Mouse (Mus musculus): Measurements from ENCODE around the gene Exoc3l2. TPM values are rescaled to one million over a fixed set of nuclear protein-coding genes. Genes with fewer than 3 reads are reported as not detected.

Gene Exoc3l2
- polyA plus RNA-seq, 1 experiment from 2014 or later = 0.76 TPM

DNA sequence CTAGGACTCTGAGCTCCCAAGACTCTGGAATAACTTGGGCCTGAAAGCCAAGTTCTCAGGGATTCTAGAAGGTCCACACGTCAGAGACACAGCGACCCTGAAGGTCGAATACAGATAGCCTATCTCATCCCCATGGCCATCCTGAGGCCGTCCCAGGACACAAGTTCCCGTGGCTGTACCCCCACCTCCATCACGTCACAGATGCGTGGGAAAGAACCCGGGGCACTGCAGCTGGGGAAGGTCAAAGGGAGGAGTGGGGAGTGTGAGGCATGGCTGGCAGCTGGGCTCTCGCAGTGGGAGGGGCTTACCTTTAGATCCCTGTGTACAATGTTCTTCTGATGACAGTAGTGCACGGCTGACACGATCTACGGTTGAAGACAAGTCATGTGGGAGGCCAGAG lies 18.3 kb upstream of the Exoc3l2 start:
- Histone ChIP-seq H3K27me3 (replicated peaks; ENCODE audit: control insufficient read depth, insufficient read depth, low read length) (no peaks in the 10 kb centered on the region), H3K9ac (ENCODE audit: low read length) (no peak overlapping the region), H3K27ac (ENCODE audit: low read depth) (no peak overlapping the region), H3K36me3 (ENCODE audit: control insufficient read depth, insufficient read depth, low read length) (peaks cover 81% of the 10 kb centered on the region), H3K4me3 (ENCODE audit: low read depth, low read length) (no peak overlapping the region), H3K4me1 (replicated peaks; ENCODE audit: control insufficient read depth, insufficient read depth, low read length) (no peaks in the 10 kb centered on the region), H3K9me3 (ENCODE audit: control insufficient read depth, low read length) (no peaks in the 10 kb centered on the region), H3K4me2 (ENCODE audit: low read length) (no peak overlapping the region)
- no peak for DNase-seq (ENCODE audit: low spot score)
- ATAC-seq (replicated peaks; ENCODE audit: low FRiP score, low TSS enrichment, low read depth) = no peak
- WGBS = 81% methylated on average over 12 of the region's 12 CpGs

DNA sequence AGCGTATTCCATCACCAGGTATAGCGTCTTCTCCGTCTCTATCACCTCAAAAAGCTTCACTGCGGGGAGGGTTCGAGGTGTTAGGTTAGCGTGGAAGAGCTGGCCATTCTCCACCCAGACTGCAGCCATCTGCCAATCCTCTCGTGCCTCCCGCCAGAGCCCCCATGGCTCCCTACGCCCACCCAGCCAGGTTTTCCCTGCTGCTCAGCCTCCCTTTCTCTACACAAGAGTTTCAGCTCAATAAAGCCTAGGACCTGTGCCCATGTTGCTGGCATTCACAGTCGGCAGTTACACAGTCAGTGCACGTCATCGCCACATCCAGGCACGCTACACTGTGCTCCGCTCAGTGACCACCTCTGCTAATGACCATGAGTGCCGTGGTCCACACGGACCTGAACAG lies 15.4 kb upstream of the Exoc3l2 start:
- Histone ChIP-seq H3K9ac (ENCODE audit: low read length) (no peak overlapping the region), H3K4me2 (ENCODE audit: low read length) (no peak overlapping the region), H3K4me3 (ENCODE audit: low read depth, low read length) (no peak overlapping the region), H3K36me3 (ENCODE audit: control insufficient read depth, insufficient read depth, low read length) (peaks cover 68% of the 10 kb centered on the region), H3K4me1 (replicated peaks; ENCODE audit: control insufficient read depth, insufficient read depth, low read length) (no peaks in the 10 kb centered on the region), H3K27me3 (replicated peaks; ENCODE audit: control insufficient read depth, insufficient read depth, low read length) (no peaks in the 10 kb centered on the region), H3K9me3 (ENCODE audit: control insufficient read depth, low read length) (no peaks in the 10 kb centered on the region), H3K27ac (ENCODE audit: low read depth) (no peak overlapping the region)
- ATAC-seq (replicated peaks; ENCODE audit: low FRiP score, low TSS enrichment, low read depth) (no peak), DNase-seq (ENCODE audit: low spot score) (no peak)
- WGBS = 93% methylated on average over 16 of the region's 16 CpGs

DNA sequence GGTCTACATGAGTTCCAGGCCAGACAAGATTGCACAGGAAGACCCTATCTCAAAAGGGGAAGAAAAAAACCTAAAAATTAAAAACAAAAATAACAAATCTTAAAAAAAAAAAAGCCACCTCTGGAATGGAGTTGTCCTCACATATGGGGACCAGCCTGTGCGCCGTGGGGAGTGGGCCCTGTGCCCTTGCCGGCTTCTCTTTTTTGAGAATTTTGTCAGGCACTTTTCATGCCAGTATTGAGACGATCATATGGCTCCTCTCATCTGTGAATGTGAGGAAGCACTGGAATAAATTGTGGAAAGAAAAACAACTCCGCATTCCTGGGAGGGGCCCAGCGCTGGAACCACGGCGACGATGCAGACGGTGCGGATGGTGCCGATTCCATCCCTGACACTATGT lies 14.0 kb upstream of the Exoc3l2 start:
- DNase-seq (ENCODE audit: low spot score) (no peak), ATAC-seq (replicated peaks; ENCODE audit: low FRiP score, low TSS enrichment, low read depth) (no peak)
- H3K9ac ChIP-seq (ENCODE audit: low read length) = no peak overlapping the region
- no peak overlapping the region for H3K4me3 ChIP-seq (ENCODE audit: low read depth, low read length)
- no peak overlapping the region for H3K4me2 ChIP-seq (ENCODE audit: low read length)
- H3K27ac ChIP-seq (ENCODE audit: low read depth) = no peak overlapping the region
- H3K9me3 ChIP-seq (ENCODE audit: control insufficient read depth, low read length) = no peaks in the 10 kb centered on the region
- H3K27me3 ChIP-seq (replicated peaks; ENCODE audit: control insufficient read depth, insufficient read depth, low read length) = no peaks in the 10 kb centered on the region
- 90% methylated on average over 12 of the region's 12 CpGs for WGBS
- H3K36me3 ChIP-seq (ENCODE audit: control insufficient read depth, insufficient read depth, low read length) = peaks cover 60% of the 10 kb centered on the region
- H3K4me1 ChIP-seq (replicated peaks; ENCODE audit: control insufficient read depth, insufficient read depth, low read length) = no peaks in the 10 kb centered on the region

DNA sequence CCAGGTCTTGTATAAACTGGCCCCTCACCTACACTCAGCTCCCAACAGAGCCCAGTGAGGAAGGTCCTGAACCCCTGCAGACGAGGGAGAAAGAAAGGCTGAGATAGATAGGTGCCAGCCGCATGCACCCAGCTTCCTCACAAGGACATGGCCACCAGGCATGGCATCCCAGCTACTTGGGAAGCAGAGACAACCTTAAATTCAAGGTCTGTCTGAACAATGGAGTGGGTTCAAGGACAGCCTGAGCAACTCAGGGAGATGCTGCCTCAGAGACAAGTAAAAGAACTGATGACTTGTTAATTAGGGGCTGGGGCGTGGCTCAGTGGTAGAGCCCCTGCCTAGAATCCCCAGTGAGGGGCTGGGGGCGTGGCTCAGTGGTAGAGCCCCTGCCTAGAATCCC lies 7.9 kb upstream of the Exoc3l2 start:
- H3K4me1 ChIP-seq (replicated peaks; ENCODE audit: control insufficient read depth, insufficient read depth, low read length) = peaks cover 14% of the 10 kb centered on the region
- DNase-seq (ENCODE audit: low spot score) = no peak
- no peak for ATAC-seq (replicated peaks; ENCODE audit: low FRiP score, low TSS enrichment, low read depth)
- no peaks in the 10 kb centered on the region for H3K27me3 ChIP-seq (replicated peaks; ENCODE audit: control insufficient read depth, insufficient read depth, low read length)
- H3K4me3 ChIP-seq (ENCODE audit: low read depth, low read length) = no peak overlapping the region
- 94% methylated on average over 4 of the region's 4 CpGs for WGBS
- H3K9ac ChIP-seq (ENCODE audit: low read length) = no peak overlapping the region
- no peak overlapping the region for H3K4me2 ChIP-seq (ENCODE audit: low read length)
- H3K27ac ChIP-seq (ENCODE audit: low read depth) = no peak overlapping the region
- no peaks in the 10 kb centered on the region for H3K9me3 ChIP-seq (ENCODE audit: control insufficient read depth, low read length)
- peaks cover 20% of the 10 kb centered on the region for H3K36me3 ChIP-seq (ENCODE audit: control insufficient read depth, insufficient read depth, low read length)

DNA sequence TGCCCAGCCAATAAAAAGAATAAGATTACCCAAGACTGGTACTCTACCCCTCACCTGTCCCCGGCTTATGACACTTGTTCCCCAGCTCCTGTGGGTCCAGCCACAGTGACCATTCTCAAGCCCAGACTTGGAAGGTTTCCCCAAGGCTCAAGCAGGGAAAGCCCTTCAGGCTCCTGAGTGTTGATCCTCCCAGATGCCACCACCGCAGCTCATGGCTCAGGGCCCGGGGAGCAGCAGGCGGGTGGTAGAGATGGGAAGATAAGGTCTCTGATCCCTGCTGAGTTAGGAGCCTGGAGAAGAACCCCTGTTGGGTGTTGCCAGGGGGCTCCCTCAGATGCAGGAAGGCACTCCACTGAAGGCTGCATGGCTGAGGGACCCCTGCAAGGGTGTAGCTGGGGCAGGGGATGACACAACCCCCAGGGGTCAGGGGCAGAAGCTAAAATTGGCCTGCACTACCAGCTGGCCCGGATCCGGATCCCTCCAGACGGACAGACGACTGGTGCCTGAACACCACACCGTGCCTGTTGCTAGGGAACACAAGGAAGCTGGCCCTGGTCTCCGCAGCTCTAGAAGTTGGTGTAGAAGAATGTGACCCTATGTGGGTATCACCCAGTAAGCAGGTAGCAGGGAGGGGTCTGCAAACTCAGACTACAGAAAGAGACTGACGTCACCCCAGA lies 7.2 kb upstream of the Exoc3l2 start:
- WGBS = 74% methylated on average over 11 of the region's 11 CpGs
- Histone ChIP-seq H3K27ac (ENCODE audit: low read depth) (no peak overlapping the region), H3K9ac (ENCODE audit: low read length) (no peak overlapping the region), H3K27me3 (replicated peaks; ENCODE audit: control insufficient read depth, insufficient read depth, low read length) (no peaks in the 10 kb centered on the region), H3K4me3 (ENCODE audit: low read depth, low read length) (no peak overlapping the region), H3K9me3 (ENCODE audit: control insufficient read depth, low read length) (no peaks in the 10 kb centered on the region), H3K36me3 (ENCODE audit: control insufficient read depth, insufficient read depth, low read length) (peaks cover 17% of the 10 kb centered on the region), H3K4me2 (ENCODE audit: low read length) (no peak overlapping the region), H3K4me1 (replicated peaks; ENCODE audit: control insufficient read depth, insufficient read depth, low read length) (peaks cover 14% of the 10 kb centered on the region)
- ATAC-seq (replicated peaks; ENCODE audit: low FRiP score, low TSS enrichment, low read depth) (no peak), DNase-seq (ENCODE audit: low spot score) (no peak)

DNA sequence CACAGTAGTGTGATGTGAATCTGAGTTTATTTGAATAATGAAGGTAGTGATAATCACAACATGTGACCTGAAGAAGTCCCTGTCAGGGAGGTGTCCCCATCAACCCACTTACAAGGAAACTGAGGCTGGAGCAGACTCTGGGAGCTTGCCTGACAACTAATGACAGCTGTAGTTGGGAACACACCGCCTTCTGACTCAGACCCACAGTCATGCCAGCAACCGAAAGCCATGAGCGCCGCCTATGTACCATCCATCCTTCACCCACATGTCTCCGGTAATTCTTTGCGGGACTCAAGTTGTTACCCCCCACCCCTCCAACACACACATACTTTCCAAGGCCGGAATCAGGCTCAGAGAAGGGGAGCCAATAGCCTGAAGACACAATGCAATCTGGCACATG lies 6.5 kb upstream of the Exoc3l2 start:
- ATAC-seq (replicated peaks; ENCODE audit: low FRiP score, low TSS enrichment, low read depth) = no peak
- no peaks in the 10 kb centered on the region for H3K27me3 ChIP-seq (replicated peaks; ENCODE audit: control insufficient read depth, insufficient read depth, low read length)
- peak overlapping the region; percentile 91; the same call in 1 of the 2 replicates for H3K4me3 ChIP-seq (ENCODE audit: low read depth, low read length)
- H3K27ac ChIP-seq (ENCODE audit: low read depth) = no peak overlapping the region
- 89% methylated on average over 7 of the region's 7 CpGs for WGBS
- peaks cover 14% of the 10 kb centered on the region for H3K4me1 ChIP-seq (replicated peaks; ENCODE audit: control insufficient read depth, insufficient read depth, low read length)
- H3K4me2 ChIP-seq (ENCODE audit: low read length) = peak overlapping the region; percentile 83
- DNase-seq (ENCODE audit: low spot score) = no peak
- peaks cover 11% of the 10 kb centered on the region; the same call in 1 of the 2 replicates for H3K36me3 ChIP-seq (ENCODE audit: control insufficient read depth, insufficient read depth, low read length)
- no peaks in the 10 kb centered on the region for H3K9me3 ChIP-seq (ENCODE audit: control insufficient read depth, low read length)
- H3K9ac ChIP-seq (ENCODE audit: low read length) = no peak overlapping the region

DNA sequence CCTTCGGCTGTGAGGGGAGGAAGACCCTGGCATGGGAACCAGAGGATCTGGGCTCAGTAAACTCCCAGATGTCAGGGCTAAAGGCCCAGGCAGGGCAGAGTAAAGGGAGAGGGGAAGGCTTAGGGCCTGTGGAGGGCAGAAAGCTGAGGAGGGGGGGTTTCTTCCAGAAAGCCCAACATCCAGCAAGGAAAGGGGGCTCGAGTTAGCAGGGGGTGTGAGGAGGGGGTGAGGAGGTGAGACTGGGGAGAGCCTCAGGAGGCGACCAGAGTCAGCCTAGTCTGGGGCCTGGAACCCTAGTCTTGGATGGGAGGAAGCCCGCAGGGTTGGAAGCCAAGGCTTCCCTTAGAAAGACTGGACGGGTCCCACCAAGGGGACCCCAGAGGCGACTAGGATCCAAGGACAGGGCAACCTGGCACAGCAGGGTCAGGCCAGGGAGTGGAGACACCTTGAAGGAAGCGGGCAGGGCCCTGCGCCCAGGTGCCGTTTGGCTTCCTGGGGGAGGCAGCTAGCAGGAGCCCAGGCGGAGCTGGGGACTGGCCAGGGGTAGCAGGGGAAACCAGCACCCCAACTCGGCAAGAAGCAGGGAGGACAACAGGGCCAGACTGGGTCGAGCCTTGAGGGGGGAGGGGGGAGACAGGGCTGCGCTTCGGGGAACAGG lies 5.6 kb upstream of the Exoc3l2 start:
- H3K36me3 ChIP-seq (ENCODE audit: control insufficient read depth, insufficient read depth, low read length) = 0 out of 2 replicates have a peak, but pooled peaks cover 8% of the 10 kb centered on the region
- H3K9ac ChIP-seq (ENCODE audit: low read length) = peak overlapping the region; percentile 44
- no peaks in the 10 kb centered on the region for H3K9me3 ChIP-seq (ENCODE audit: control insufficient read depth, low read length)
- H3K27me3 ChIP-seq (replicated peaks; ENCODE audit: control insufficient read depth, insufficient read depth, low read length) = no peaks in the 10 kb centered on the region
- peaks cover 14% of the 10 kb centered on the region for H3K4me1 ChIP-seq (replicated peaks; ENCODE audit: control insufficient read depth, insufficient read depth, low read length)
- peak overlapping the region; percentile 65; the same call in 1 of the 2 replicates for H3K27ac ChIP-seq (ENCODE audit: low read depth)
- DNase-seq (ENCODE audit: low spot score) (no peak), ATAC-seq (replicated peaks; ENCODE audit: low FRiP score, low TSS enrichment, low read depth) (peak; percentile 12; the same call in 1 of the 2 replicates)
- 6% methylated on average over 14 of the region's 14 CpGs for WGBS
- peak overlapping the region; percentile 91 for H3K4me3 ChIP-seq (ENCODE audit: low read depth, low read length)
- H3K4me2 ChIP-seq (ENCODE audit: low read length) = peak overlapping the region; percentile 83

DNA sequence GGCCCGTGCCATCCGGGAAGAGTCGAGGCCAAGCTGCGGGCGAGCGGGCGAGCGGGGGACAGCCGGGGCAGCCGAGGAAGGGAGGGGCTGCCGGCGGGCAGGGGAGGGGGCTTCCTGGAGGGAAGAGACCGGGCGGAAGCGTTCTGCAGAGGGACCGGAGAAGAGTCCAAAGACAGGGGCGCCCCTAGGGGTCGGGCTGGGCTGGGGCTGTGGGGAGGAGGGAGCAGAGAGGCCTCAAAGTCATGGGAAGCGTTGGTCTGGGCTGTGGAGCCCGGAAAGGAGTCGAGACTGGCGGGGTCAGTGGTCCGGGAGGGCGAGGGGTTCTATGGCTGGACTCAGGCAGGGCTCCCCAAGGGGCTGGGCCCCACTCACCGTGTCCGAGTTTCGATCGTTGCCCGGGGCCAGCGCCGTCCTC lies 5.1 kb upstream of the Exoc3l2 start:
- Histone ChIP-seq H3K4me2 (ENCODE audit: low read length) (peak overlapping the region; percentile 83), H3K4me3 (ENCODE audit: low read depth, low read length) (peak overlapping the region; percentile 91), H3K27me3 (replicated peaks; ENCODE audit: control insufficient read depth, insufficient read depth, low read length) (no peaks in the 10 kb centered on the region), H3K9ac (ENCODE audit: low read length) (peak overlapping the region; percentile 44), H3K27ac (ENCODE audit: low read depth) (peak overlapping the region; percentile 65; the same call in 1 of the 2 replicates), H3K4me1 (replicated peaks; ENCODE audit: control insufficient read depth, insufficient read depth, low read length) (peaks cover 14% of the 10 kb centered on the region), H3K9me3 (ENCODE audit: control insufficient read depth, low read length) (no peaks in the 10 kb centered on the region), H3K36me3 (ENCODE audit: control insufficient read depth, insufficient read depth, low read length) (0 out of 2 replicates have a peak, but pooled peaks cover 8% of the 10 kb centered on the region)
- 0% methylated on average over 22 of the region's 31 CpGs for WGBS
- peak; percentile 71 for ATAC-seq (replicated peaks; ENCODE audit: low FRiP score, low TSS enrichment, low read depth)
- DNase-seq (ENCODE audit: low spot score) = peak; percentile 86
